Mouse (Mus musculus): ENCODE data around the gene Zfp600.
"Not testable (repeated sequence)": the region's sequence is repeated elsewhere in the genome, so short reads cannot be mapped to it uniquely, and the experiment has no call there.

- TF ChIP-seq CTCF (IDR thresholded peaks at IDR 0.05; ENCODE audit: control insufficient read depth, insufficient read depth, insufficient read length); MYOD1 (IDR thresholded peaks at IDR 0.05; ENCODE audit: control insufficient read depth, insufficient read length, low read depth); MAX (IDR thresholded peaks at IDR 0.05); USF1 (IDR thresholded peaks at IDR 0.05; ENCODE audit: low read depth): not testable (repeated sequence)
Measured at GRCm38 (mm10) chr4:146156524-146156923, at the start of gene Zfp600.
